Mouse (Mus musculus) kidney, postnatal 36 days (tissue): Measurements from ENCODE around the gene Ndufc1.
"Not testable (repeated sequence)": the region's sequence is repeated elsewhere in the genome, so short reads cannot be mapped to it uniquely, and the experiment has no call there.

Experiments
- DNase-seq, 2 experiments: peaks; one replicate each; pipeline ENCODE4 v3.0.0; 2021 to 2022; ENCODE audit warnings: mixed read lengths in 2 of 2

The Ndufc1 gene

DNA sequence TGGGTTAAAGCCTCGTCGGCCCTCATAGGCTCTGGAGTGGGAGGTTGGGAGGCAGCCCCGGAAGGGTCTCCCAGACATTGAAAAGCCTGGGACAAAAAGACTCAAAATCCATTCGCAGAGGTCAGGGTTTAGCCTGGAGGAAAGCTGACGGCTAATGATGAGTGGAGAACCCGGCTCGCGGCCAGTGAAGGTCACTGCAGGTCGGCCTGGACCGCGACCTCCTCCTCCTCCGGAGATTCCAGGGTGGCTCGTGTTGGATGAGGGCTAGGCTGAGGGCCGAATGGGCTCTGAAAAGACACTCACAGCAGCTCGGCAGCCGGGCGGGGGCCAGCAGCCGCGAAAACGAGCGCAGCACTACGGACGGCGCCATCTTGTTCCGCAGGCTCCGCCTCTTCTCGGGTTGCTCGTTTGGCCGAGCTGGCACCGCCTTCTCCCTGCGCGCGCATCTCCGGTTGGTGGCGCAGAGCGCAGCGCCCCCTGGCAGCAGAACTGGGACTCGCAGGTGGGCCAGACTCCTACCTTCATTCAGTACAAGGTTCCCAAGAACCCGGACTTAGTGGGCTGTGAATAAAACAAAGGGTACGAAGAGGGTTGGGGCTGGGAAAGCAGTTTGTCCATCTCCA, at the start of gene Ndufc1:
Gene Ndufc1, minus strand, starts transcription at position 428 of the 623 bp plus-strand sequence.
- peak; percentile 96 to 100 for DNase-seq

DNA sequence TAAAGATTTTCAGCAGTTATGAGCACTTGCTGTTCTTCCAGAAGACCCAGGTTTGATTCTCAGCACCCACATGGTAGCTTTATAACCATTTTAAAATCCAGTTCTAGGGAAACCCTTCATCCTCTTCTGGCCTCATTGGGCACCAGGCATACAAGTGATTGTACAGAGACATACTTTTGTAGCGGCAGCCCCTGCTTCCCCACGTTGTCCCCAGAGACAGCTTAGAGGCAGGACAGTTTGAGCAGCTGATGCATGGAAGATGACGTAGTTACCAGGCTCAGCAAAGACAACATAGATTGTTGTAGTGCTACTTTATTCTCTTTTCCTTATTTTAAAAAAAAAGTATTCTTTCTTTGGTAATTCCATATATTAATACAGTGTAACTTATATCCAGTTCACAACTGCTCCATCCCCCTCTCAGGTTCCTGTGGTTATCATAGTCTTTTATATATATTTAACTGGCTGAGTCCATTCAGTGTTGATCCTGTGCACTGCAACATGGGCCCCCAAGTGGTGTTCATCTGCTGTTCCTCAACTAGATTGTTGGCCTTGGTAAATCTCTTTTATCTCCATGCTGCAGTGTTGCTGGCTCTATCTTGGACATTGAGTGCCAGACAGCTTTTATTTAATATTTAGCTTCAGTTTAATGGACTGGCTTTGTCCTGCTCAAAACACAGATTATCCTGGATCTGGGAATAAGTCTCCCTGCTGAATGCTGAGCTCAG, 26.2 kb upstream of the Ndufc1 start:
- DNase-seq, result no peak

DNA sequence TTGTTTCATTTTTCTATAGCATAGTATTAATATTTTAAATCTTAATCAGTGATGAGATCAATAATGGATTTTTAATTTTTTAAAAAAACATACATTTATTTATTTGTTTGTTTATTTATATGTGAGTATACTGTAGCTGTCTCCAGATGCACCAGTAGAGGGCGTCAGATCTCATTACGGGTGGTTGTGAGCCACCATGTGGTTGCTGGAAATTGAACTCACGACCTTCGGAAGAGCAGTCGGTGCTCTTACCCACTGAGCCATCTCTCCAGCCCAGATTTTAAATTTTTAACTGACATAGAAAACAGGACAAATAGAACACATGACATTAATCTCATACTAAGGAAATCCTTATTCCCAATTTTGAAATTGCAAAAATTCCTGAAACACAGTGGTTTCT, 25.6 kb upstream of the Ndufc1 start:
- not testable (repeated sequence) for DNase-seq

DNA sequence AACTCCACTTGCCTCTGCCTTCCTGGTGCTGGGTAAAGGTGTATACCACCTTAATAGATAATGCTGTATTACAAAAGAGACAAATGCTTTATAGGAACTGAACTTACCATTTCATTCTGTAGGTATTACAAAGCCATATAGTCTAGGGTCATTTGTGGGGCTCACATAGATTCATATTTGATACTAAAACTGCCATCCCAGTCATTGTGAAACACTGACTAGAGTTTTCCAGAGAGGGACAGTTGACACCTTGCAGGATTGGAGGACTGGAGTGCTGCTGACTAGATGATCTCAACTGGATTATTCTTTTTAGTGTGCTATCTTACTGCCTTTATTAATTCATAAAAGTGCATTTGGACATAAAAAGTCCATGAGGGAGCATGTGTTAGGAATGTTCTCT, 16.6 kb upstream of the Ndufc1 start:
- no peak for DNase-seq

DNA sequence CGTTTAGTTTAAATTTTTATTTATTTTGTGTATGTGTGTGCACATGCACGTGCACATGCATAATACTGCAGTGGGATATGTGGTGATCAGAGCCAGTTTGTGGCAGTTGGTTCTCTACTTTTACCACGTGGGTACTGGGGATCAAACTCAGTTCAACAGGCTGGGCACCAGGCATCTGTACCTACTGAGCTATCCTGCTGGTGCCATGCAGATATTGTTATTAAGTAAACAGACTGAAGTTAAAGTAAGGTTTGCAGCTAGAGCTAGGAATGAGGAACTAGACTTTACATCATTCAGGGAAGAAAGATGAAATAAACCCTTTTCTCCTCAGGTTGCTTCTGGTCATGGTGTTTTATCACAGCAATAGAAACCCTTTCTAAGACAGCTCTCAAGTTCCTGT, 13.1 kb upstream of the Ndufc1 start:
- DNase-seq, result no peak

DNA sequence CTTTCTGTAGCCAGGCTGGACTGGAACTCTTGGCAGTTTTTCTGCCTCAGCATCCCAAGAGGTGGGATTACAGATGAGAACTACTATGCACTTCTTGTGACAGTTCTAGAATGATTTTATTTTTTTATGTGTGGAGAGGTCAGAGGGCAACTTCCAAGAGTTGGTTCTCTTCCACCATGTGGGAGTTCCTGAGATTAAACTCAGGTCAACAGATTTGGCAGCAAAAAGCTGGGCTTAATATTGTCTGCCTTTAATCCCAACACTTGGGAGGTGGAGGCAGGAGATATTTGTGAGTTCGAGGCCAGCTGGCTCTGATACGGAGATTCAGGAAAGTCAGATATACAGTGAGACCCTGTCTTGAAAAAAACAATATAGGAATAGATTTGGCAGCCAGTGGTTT, 9.2 kb upstream of the Ndufc1 start:
- DNase-seq, result no peak

DNA sequence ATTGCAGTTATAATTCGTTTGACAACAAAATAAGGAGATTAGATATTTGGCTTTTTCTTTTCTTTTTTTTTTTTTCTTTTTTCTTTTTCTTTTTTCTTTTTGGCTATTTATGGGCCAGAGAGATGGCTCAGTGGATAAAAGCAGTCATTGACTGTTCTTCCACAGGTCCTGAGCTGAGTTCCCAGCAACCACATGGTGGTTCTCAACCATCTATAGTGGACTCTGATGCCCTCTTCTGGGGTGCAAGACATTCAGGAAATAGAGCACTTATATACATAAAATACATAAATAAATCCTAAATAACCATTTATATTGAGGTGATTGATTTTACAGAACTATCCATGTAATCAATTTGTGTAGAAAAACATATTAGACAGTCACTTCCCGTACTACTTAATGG, 8.7 kb upstream of the Ndufc1 start:
- no peak for DNase-seq

DNA sequence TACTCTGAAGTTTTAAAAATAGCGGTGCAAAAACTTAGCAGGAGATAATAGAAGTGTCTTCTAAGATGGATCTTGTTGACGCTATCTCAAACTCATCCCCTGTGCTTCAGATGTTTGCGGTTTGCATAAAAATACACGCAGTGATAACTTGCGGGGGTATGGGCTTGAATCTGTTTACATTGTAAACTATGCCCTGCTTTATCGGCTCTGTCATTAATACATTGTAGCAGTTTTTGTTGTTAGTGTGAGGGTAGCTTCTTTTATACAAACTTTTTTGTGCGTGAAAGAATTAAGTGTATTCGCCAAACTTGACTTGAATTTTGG, 8.3 kb upstream of the Ndufc1 start:
- DNase-seq, result no peak

DNA sequence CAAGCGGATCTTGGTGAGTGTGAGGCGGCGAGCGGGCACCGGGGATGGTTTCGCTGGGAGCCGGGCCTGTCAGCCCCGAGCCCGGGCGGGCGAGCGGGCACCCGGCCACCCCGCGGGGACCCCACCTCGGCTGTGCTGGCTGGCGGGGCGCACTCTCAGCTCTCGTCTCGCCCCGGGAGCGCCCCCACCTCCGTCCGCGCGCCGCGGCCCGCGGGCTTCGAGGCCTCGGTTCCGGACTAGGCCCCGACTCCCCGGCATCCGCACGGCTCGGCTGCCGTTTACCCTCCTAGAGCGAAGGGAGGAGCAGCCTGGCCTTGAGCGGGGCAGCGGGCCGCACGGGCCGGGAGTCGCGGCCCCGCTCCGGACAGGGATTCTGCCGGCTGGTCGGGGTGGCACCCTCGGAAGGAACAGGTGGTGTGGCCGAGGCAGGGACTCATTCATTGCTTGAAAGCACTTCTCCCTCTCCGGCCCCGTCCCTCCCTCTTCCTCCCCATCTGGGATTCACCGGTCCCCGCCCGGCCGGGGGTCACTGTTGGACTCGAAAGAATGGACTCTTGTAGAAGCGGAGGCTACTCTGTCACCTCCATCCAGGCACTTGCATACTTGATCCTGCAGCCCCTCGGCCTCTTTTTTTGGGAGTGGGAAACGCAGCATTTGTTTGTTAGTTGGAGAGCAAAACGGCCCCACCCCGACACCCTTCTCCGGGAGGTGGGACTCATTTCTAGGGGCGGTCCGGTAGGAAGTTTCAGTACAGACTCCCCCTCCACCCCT, 7.8 kb upstream of the Ndufc1 start:
- peak; percentile 37 to 67 for DNase-seq

DNA sequence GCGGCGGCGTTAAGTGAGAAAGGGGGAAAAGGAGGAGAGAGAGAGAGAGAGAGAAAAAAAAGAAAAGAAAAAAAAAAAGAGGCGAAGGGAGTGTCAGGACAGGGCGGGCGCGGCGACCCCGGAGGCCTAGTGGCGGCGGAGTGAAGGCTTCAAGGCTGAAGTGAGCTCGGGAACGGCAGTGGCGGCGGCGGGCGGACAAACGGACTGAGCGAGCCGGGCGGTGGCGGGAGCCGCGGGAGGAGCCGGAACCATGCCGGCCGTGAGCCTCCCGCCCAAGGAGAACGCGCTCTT, 7.2 kb upstream of the Ndufc1 start:
- DNase-seq, result no peak

DNA sequence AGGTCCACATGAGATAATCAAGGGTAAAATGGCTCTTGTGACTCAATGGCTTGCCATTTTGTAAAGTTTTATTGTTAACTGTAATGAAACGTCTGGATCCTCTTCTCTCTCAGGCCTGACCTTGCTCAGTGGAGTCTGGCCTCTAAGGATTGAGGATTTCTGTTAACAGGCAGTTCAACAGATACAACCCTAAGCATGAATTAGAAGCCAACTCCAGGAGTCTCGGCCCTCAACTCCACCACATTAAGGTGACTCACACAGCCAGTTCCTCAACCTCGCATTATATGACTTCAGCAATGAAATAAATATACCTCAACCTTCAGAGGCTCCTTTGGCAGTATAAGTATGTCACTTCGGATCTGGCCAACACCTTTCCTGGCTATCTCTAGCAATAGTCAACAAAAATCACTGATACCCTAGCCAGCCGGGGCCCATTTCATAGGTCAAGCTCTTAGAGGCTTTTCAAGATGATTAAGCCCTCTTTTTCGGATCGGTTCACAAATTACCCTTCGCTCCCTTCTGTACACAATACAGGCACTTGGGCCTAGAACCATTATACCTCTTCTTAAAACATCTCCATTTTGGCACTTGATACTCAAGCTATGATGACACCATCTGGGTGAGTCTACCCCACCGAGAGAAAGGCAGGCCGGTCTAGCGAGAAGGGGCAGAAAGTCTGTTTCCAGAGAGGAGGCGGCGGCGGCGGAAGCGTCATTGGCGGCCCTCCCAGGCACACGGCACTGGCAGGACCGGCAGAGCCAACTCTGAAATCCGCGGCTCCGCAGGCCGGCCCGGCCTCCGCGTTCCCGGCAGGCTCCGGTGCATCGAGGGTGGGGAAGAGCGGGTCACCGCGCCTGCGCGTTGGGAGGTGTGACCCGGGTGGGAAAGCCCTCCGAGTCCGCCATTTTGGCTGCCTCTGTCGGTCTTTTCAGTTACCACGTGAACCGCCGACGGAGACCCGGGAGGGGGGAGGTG, 6.6 kb upstream of the Ndufc1 start, which contains the start of gene Naa15:
Gene Naa15, plus strand, starts transcription at position 51 of the 975 bp plus-strand sequence.
- peak; percentile 97 for DNase-seq

DNA sequence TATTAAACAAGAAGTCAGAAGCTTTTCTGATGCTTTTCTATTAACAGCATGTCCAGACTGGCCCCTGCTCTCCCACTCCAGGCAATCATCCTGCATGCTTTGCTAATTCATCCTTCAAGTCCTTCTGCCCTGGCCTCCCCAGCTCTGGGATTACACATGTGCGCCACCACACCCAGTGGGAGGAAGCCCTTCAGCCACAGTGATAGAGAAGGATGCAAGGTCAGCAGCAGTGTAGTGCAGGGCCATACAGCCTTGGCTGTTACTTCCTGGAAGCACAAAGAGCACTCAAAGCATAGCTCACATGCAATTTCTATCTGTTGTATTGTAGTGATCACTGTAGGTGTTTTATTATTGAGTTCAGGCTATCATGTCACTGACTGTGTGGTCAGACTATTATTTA, 4.5 kb upstream of the Ndufc1 start:
- no peak for DNase-seq

DNA sequence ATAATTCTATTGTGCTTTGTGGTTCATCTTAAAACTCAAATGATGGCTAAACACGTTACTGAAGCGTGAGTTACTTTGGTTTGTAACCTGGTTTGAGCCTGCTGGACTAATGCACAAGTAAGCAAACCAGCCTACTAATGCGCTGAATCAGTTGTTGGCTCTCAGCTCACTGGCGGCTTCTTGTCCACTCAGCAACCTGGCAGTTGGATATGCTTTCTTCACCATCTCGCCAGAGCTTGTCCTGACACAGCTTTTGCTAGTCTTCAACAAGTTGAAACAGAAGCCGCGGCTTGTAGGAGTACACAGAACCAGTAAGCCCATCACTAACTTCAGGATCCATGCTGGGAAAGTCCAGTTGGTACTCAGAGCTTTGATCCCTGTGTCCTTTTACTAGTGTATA, 3.7 kb upstream of the Ndufc1 start:
- DNase-seq, result peak; percentile 38 to 64

DNA sequence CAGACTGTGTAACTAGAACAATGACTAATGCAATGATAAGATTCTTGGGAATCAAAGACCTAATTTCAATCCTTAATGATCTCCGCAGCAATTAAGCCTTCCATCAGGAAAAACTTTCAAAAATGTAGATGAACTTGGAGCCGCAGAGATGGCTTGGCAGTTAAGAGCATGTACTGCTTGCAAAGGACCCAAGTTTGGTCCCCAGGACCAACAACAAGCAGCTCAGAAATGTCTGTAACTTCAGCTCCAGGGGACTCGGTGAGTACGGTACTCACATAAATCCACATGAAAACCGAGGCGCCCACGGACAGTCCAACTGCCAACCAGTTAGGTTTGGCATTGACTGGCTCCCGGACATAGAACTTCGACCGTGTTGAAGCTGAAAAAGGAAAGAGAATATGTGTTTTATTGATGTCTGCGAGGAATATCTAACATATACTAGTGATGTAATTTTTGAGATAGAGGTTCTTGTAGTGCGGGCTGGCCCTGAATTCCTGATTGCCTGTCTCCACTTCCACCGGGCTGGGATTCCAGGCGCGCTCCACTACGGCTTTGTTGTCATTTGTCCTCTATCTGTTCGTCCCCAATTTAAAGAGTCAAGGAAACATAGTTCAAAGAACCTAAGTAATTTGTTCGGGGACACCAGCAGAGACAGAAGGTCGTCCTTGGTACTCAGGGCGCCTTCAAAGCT, 773 bp downstream of the Ndufc1 start:
- DNase-seq, result peak in 1 of 2 experiments; percentile 23

DNA sequence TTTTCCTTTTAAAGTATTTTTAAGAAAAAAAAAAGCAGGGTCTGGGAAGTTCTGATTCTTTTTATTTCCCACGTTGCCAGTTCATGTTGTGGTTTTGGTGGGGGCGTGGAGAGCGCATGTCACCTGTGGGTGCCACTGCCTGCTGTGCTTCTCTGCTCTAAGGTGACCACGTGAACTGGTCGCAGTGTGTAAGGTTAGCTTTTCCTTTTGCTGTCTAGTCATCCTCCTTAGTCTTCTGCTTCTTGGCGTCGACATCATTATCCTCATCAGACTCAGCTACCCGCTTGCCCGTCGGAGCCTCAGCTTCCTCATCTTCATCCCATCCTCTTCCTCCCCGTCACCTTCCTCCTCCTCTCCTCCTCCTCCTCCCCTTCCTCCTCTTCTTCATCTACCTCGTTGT, 6.2 kb downstream of the Ndufc1 start:
- DNase-seq, result no peak

DNA sequence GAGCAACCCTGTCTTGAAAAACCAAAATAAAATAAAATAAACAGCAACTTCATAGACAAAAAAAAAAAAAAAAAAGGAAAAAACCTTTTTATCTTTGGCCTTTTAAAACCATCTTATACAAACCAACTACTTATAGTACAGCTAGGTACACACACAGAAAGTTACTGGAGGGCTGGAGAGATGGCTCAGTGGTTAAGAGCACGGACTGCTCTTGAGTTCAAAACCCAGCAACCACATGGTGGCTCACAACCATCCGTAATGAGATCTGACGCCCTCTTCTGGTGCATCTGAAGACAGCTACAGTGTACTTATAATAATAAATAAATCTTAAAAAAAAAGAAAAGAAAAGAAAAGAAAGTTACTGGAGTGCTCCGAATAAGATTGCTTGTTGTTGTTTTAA, 6.7 kb downstream of the Ndufc1 start:
- not testable (repeated sequence) for DNase-seq

DNA sequence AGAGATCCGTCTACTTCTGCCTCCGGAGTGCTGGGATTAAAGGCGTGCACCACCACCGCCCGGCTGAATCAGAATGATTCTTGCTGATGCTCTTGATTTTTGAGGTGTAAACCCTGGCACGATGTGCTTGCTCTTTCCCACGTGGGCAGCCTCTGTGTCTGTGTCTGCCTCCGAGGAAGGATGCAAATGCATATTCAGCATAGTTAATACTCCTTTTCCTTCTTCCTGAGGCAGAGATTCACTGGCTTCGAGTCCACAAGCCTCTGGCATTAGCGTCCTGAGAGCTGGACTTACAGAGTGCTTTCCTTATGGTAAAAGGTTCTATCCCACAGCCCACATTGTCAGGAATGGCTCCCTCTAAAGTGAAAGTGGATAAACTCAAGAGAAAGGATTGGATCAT, 8.1 kb downstream of the Ndufc1 start:
- DNase-seq, result no peak

DNA sequence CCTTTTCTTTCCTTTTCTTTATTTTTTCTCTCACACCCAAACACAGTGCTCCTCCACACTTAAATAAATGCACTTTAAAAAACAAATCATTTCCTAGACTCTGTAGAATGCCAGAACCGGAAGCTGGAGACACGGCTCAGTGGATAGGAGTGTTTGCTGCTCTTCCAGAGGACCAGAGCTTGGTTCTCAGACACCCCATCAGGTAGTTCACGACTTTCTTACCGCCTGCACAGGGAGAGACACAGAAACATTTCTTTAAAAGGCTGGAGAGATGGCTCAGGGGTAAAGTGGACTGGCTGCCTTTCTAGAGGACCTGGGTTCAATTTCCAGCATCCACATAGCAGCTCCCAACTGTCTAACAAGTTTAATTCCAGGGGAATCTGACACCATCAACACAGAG, 9.3 kb downstream of the Ndufc1 start:
- DNase-seq, result no peak

DNA sequence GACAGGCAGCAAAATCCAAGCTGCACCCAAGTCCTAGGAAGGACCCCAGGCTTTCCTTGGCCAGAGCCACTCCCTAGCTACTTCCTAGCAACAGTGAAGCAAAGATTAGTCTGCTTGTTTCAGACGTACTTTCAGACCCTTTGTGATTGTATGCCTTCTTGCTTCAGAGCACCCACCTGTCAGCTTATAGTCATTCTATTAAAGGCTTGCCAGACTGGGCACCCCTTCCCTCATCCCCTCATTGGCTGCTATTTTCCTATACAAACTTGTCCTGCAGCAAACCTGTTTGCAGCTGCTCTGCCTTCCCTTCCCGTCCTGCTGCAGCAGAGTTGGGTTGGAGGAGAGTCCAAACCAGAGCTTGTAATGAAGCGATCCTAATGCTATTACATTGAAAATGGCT, 10.1 kb downstream of the Ndufc1 start:
- DNase-seq, result no peak

DNA sequence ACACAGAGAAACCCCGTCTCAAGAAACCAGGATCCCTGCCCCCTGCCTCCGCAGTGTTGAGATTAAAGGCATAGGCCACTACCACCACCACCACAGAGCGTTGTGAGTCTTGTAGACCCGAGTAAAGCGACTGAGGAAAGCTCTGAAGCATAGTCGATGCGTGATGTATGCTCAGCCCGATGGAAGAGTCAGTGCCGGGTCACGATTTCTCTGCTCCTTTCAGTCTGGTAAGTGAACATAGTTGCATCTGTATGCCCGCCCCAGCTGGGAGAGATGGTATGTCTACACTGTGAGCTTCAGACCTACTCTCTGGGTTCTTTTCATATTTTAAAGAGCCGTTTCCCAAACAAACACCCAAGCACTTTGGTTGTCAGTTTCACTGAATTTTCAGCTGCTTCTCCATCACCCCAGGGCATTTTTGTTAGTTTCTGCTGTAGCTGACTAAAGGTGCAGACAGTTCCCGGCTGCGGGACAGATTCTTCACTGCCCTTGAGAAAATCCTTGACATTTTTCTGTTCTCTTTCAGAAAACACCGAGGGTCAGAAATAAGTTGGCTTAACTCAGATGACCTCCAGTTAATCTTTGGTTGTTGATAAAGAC, 11.0 kb downstream of the Ndufc1 start:
- no peak for DNase-seq

DNA sequence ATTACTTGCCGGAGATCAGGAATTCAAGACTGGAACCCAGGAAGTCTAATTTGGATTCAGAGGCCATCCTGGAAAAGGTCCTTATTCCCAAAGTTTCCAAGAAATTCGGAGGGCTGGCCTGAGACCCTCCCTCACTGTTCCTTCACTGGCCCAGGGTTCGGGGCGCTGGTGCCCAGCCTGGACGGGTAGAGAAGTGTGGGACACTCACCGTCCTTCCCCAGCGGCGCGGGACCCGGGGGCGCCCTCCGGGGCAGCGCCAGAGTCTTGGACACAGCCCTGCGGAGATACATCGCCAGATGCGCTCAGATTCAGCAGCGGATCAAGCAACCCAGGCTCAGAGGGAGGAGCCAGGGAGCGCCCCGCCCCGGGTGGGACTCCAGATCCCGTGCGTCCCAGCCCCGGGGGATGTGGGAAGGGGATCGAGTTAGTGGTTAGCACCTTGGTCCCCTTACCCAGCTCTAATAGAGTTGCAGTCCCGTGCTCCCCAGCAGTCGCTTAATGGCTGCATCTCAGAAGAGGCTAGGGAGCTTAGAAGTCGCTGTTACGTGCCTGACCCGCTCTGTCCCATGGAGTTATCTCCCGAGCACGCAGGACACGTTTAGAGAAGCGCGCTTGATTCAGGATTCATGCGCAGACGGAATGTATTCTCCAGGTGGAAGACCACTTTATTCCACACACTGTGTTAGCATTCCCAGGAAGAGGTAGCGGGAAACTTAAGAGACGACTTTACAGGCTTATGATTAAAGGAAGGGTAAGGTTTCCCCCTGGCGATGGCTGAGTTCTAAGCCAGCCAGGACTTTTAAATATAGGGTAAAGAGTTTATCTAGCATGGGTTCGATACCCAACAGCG, 12.3 kb downstream of the Ndufc1 start, which contains the start of gene Mgarp:
Gene Mgarp, minus strand, starts transcription at position 520 of the 850 bp plus-strand sequence.
- DNase-seq, result peak; percentile 63 to 86
